Mouse (Mus musculus): ENCODE data around the gene Hspa1b. TPM values are rescaled to one million over a fixed set of nuclear protein-coding genes. Genes with fewer than 3 reads are reported as not detected.
A peak's percentile ranks its signal among the peaks of the same experiment; 100 is the strongest.

Gene Hspa1b
- polyA plus RNA-seq, 1 experiment from 2014 or later = 0.13 TPM

DNA sequence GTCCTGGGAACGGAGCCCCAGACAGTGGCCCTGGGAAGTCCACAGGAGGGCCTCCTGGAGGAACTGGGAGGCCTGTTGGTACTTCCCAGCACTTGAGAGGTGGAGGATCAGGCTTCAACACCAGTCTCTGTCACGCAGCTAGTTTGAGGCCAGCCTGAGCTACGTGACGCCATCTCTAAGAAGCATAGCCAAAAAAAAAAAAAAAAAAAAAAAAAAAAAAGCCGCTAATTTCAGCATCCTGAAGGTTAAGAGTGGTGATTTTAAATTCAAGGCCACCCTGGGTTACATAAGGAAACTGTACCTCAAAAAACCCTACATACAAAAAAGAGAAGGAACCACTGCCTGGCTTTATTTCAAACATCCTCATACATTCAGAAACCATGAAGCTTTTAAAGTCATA lies 34.8 kb downstream of the Hspa1b start:
- ATAC-seq (ENCODE audit: insufficient number of reproducible peaks, low FRiP score) = no peak
- Histone ChIP-seq H3K4me2 (no peak overlapping the region), H3K27me3 (replicated peaks) (no peaks in the 10 kb centered on the region), H3K27ac (ENCODE audit: poor library complexity, severe bottlenecking) (no peak overlapping the region), H3K9ac (no peak overlapping the region), H3K4me1 (replicated peaks) (0 out of 2 replicates have a peak, but pooled peaks cover 4% of the 10 kb centered on the region), H3K4me3 (no peak overlapping the region), H3K9me3 (replicated peaks) (no peaks in the 10 kb centered on the region), H3K36me3 (no peaks in the 10 kb centered on the region)
- 74% methylated on average over 5 of the region's 5 CpGs for WGBS

DNA sequence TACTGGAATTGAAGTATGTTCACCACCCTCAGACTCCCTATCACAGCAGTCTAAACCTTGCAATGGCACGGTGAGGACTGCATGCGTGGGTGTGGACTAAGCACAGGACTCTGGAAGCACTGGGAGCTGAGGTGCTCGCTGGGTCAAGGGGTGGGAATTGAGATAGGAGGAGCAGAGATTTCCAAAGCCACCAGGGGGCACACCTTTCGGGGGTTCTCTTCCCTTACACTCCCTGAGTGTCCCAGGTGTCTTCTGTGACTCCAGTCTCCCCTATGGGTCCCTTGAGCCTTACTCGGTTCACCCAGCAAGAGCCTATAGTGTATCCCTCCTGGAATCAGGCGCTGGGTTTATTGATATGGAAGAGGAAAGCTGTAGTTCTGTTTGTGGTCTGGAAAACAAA lies 36.1 kb downstream of the Hspa1b start:
- H3K36me3 ChIP-seq = no peaks in the 10 kb centered on the region
- no peak for ATAC-seq (ENCODE audit: insufficient number of reproducible peaks, low FRiP score)
- H3K27ac ChIP-seq (ENCODE audit: poor library complexity, severe bottlenecking) = no peak overlapping the region
- no peaks in the 10 kb centered on the region for H3K9me3 ChIP-seq (replicated peaks)
- H3K4me2 ChIP-seq = no peak overlapping the region
- no peak overlapping the region for H3K9ac ChIP-seq
- H3K27me3 ChIP-seq (replicated peaks) = no peaks in the 10 kb centered on the region
- H3K4me1 ChIP-seq (replicated peaks) = no peaks in the 10 kb centered on the region
- 45% methylated on average over 6 of the region's 6 CpGs for WGBS
- H3K4me3 ChIP-seq = no peak overlapping the region

DNA sequence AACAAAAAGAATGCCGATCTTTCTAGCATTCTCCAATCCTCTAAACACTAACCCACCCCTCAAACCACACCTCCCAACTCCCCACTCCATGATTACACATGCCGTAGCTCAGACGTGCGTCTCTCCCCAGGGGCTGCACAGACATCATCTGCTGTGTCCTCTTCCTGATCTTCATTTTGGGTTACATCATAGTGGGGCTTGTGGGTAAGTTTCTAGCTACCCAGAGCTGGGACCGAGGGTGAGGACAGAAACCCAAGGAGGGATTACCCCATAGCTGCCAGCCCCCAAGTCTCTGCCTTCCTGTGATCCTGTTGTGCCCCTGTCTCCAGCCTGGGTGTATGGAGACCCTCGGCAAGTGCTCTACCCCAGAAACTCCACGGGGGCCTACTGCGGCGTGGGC lies 41.9 kb downstream of the Hspa1b start:
- WGBS = 67% methylated on average over 9 of the region's 9 CpGs

DNA sequence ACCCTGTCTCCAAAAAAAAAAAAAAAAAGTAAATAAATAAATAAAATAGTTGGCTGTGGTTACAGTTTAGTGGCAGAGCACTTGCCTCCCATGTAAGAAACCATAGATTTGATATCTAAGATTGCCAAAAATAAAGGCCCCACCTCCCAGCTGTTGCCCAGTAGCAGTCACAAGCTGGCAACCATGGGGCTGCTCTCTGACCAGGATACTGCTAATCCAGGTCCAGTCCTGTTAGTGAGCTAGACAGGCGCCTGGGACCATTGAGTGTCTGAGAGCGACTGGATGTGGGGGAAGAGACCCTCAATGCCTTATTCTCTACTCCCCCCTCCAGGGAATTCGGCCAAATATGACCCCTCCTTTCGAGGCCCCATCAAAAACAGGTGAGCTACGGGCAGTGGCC lies 42.7 kb downstream of the Hspa1b start:
- no peaks in the 10 kb centered on the region for H3K27me3 ChIP-seq (replicated peaks)
- no peaks in the 10 kb centered on the region for H3K9me3 ChIP-seq (replicated peaks)
- no peak overlapping the region for H3K27ac ChIP-seq (ENCODE audit: poor library complexity, severe bottlenecking)
- WGBS = 84% methylated on average over 5 of the region's 5 CpGs
- peaks cover 3% of the 10 kb centered on the region; the same call in 1 of the 2 replicates for H3K4me1 ChIP-seq (replicated peaks)
- ATAC-seq (ENCODE audit: insufficient number of reproducible peaks, low FRiP score) = no peak
- no peak overlapping the region for H3K4me2 ChIP-seq
- H3K4me3 ChIP-seq = no peak overlapping the region
- H3K9ac ChIP-seq = no peak overlapping the region
- H3K36me3 ChIP-seq = peaks cover 28% of the 10 kb centered on the region

More for the DNA sequence above, 41.9 kb downstream of the Hspa1b start:
- H3K27ac ChIP-seq (ENCODE audit: poor library complexity, severe bottlenecking) = no peak overlapping the region
- peaks cover 3% of the 10 kb centered on the region; the same call in 1 of the 2 replicates for H3K4me1 ChIP-seq (replicated peaks)
- no peak for ATAC-seq (ENCODE audit: insufficient number of reproducible peaks, low FRiP score)
- H3K36me3 ChIP-seq = peaks cover 19% of the 10 kb centered on the region
- no peak overlapping the region for H3K4me2 ChIP-seq
- no peaks in the 10 kb centered on the region for H3K9me3 ChIP-seq (replicated peaks)
- no peak overlapping the region for H3K4me3 ChIP-seq
- H3K9ac ChIP-seq = no peak overlapping the region
- no peaks in the 10 kb centered on the region for H3K27me3 ChIP-seq (replicated peaks)

DNA sequence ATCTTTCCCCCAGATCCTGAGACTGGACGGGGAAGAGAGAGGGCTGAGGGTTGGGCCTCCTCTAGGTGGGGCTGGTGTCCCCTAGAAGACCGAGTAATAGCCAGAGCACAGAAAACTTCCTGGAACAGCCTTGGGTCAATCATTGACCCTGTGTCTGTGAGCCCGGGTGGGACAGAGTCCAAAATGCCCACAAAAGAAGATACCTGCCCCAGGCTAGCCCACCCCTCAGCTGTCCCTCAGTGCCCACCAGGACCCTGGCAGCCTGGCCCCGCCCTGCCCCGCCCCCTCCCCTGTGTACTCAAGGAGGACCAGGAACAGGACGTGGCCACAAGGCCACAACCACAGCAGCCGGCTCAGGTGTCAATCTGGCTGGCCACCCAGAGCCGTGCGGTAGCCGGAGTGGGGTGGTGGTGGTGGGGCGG lies 43.6 kb downstream of the Hspa1b start:
- Histone ChIP-seq H3K4me1 (replicated peaks) (peaks cover 3% of the 10 kb centered on the region; the same call in 1 of the 2 replicates), H3K9me3 (replicated peaks) (no peaks in the 10 kb centered on the region), H3K4me2 (peak overlapping the region; percentile 26), H3K36me3 (peaks cover 37% of the 10 kb centered on the region), H3K27ac (ENCODE audit: poor library complexity, severe bottlenecking) (no peak overlapping the region), H3K4me3 (no peak overlapping the region), H3K27me3 (replicated peaks) (no peaks in the 10 kb centered on the region), H3K9ac (peak overlapping the region; percentile 12; the same call in 1 of the 2 replicates)
- 22% methylated on average over 11 of the region's 11 CpGs for WGBS
- ATAC-seq (ENCODE audit: insufficient number of reproducible peaks, low FRiP score) = 0 out of 2 replicates have a peak, but pooled peaks have one; percentile 19

DNA sequence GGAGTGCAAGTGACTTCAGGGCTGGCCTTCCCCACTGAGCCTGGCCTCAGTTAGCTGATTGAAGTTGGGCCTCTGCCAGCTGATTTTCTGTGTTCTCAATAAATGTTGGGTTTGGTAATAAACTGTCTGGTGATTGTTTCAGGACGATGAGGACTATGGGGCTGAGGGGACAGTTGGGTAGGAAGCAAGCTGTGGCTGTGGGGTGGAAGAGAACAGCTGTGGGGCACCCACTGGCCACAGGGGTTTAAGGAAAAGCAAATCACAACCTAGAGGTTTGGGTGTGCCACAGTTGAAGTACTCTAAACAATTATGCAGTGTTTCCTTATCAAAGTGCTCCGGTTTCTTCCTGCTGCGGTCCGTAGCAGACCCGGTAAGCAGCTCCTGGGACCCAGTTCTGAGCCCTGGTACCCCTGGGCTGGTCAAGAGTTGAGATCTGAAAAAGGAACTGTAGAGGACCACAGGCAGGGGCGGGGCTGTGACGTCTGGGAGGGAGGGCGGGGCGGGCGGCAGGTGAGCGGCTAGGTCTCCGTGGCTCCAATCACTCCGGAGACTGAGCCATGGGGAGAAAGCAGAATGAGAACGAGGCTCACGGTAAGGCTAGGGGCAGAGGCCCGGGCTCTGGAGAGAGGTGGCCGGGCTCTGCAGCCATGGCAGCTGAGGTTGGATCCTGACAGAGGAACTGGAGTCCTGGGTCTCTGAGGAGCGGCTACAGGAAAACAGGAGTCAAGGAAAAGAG lies 44.9 kb downstream of the Hspa1b start, which contains the start of gene Slc44a4:
TSS of gene Slc44a4 (plus strand) at position 537 of the 736 bp plus-strand sequence.
- Histone ChIP-seq H3K4me3 (no peak within 1 kb of the TSS), H3K4me1 (replicated peaks) (peaks cover 3% of the 10 kb centered on the region; the same call in 1 of the 2 replicates), H3K4me2 (no peak within 1 kb of the TSS), H3K9ac (no peak within 1 kb of the TSS), H3K9me3 (replicated peaks) (no peaks in the 10 kb centered on the region), H3K27me3 (replicated peaks) (no peaks in the 10 kb centered on the region), H3K27ac (ENCODE audit: poor library complexity, severe bottlenecking) (no peak within 1 kb of the TSS), H3K36me3 (peaks cover 50% of the 10 kb centered on the region)
- WGBS = 33% methylated on average over 18 of the region's 18 CpGs
- no peak for ATAC-seq (ENCODE audit: insufficient number of reproducible peaks, low FRiP score)

DNA sequence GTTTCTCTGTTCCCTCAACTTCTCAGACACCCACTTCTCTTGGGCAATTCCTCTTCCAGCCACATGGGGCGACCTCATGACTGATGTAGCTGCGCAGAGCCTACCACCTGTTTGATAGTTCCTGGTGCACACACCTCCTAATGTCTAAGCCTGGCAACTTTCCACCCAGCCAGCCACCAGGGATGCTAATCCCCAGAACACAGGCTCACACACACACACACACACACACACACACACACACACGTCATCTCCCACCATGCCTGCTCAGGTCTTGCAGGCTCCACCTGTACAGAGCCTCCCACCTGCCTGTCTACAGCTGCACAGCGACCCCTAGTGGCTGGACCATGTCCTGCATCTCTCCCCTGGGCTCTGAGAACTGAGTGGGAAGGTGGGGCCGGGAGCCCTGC lies 47.1 kb downstream of the Hspa1b start:
- H3K4me1 ChIP-seq (replicated peaks) = peaks cover 3% of the 10 kb centered on the region; the same call in 1 of the 2 replicates
- no peaks in the 10 kb centered on the region for H3K27me3 ChIP-seq (replicated peaks)
- peak; percentile 48; the same call in 1 of the 2 replicates for ATAC-seq (ENCODE audit: insufficient number of reproducible peaks, low FRiP score)
- H3K27ac ChIP-seq (ENCODE audit: poor library complexity, severe bottlenecking) = no peak overlapping the region
- H3K4me3 ChIP-seq = no peak overlapping the region
- peaks cover 71% of the 10 kb centered on the region for H3K36me3 ChIP-seq
- no peak overlapping the region for H3K9ac ChIP-seq
- no peaks in the 10 kb centered on the region for H3K9me3 ChIP-seq (replicated peaks)
- WGBS = 54% methylated on average over 5 of the region's 5 CpGs
- no peak overlapping the region for H3K4me2 ChIP-seq

DNA sequence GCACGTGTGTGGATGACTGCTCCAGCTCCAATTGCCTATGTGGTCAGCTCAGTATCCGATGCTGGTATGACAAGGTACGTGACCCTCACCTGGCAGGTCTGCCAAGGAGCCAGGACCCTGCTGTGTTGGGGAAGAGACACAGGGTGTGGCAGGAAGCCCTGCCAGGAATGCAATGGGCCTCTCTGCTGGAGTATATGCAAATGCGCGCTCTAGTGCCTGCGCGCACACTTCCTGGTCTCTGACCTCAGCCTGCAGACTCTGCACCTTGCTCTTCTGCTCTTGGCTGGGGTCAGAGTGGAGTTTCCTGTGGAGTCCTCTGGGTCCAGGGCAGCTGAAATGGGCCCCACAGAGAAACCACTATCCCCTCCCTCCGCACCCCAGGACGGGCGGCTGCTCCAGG lies 48.1 kb downstream of the Hspa1b start:
- Histone ChIP-seq H3K4me2 (no peak overlapping the region), H3K4me3 (no peak overlapping the region), H3K4me1 (replicated peaks) (peaks cover 3% of the 10 kb centered on the region; the same call in 1 of the 2 replicates), H3K27me3 (replicated peaks) (no peaks in the 10 kb centered on the region), H3K36me3 (peaks cover 81% of the 10 kb centered on the region), H3K9ac (no peak overlapping the region), H3K9me3 (replicated peaks) (no peaks in the 10 kb centered on the region), H3K27ac (ENCODE audit: poor library complexity, severe bottlenecking) (no peak overlapping the region)
- no peak for ATAC-seq (ENCODE audit: insufficient number of reproducible peaks, low FRiP score)
- WGBS = 85% methylated on average over 10 of the region's 10 CpGs

Other genes with a start within 250 kb of the Hspa1b start
- gene C4b, start 215.4 kb downstream of the Hspa1b start, polyA plus RNA-seq (2016; fragmentation: Nextera tagmentation; extraction: Ambion mirVana) = 0.15 TPM in 1 of 2 replicates, not detected in the other
- 0.15 TPM in 1 of 2 replicates, not detected in the other for gene Cyp21a1, start 154.7 kb downstream of the Hspa1b start, polyA plus RNA-seq (2016; fragmentation: Nextera tagmentation; extraction: Ambion mirVana)
- gene Stk19, start 122.3 kb downstream of the Hspa1b start, polyA plus RNA-seq (2016; fragmentation: Nextera tagmentation; extraction: Ambion mirVana) = 18.2 and 19.6 TPM in 2 replicates
- 37.2 and 39.9 TPM in 2 replicates for gene Dxo, start 122.2 kb downstream of the Hspa1b start, polyA plus RNA-seq (2016; fragmentation: Nextera tagmentation; extraction: Ambion mirVana)
- 35.3 and 39.5 TPM in 2 replicates for gene Skiv2l, start 109.0 kb downstream of the Hspa1b start, polyA plus RNA-seq (2016; fragmentation: Nextera tagmentation; extraction: Ambion mirVana)
- 73.7 and 81.3 TPM in 2 replicates for gene Nelfe, start 108.8 kb downstream of the Hspa1b start, polyA plus RNA-seq (2016; fragmentation: Nextera tagmentation; extraction: Ambion mirVana)
- 1.1 and 2.2 TPM in 2 replicates for gene Cfb, start 96.7 kb downstream of the Hspa1b start, polyA plus RNA-seq (2016; fragmentation: Nextera tagmentation; extraction: Ambion mirVana)
- 2.6 and 2.8 TPM in 2 replicates for gene Zbtb12, start 79.8 kb downstream of the Hspa1b start, polyA plus RNA-seq (2016; fragmentation: Nextera tagmentation; extraction: Ambion mirVana)
- gene Gm20547, start 77.2 kb downstream of the Hspa1b start, polyA plus RNA-seq (2016; fragmentation: Nextera tagmentation; extraction: Ambion mirVana) = not detected in 2 replicates
- 0.24 and 0.35 TPM in 2 replicates for gene C2, start 61.0 kb downstream of the Hspa1b start, polyA plus RNA-seq (2016; fragmentation: Nextera tagmentation; extraction: Ambion mirVana)
- 49.1 and 51.6 TPM in 2 replicates for gene Ehmt2, start 60.8 kb downstream of the Hspa1b start, polyA plus RNA-seq (2016; fragmentation: Nextera tagmentation; extraction: Ambion mirVana)
- 0.08 TPM in 1 of 2 replicates, not detected in the other for gene Slc44a4, start 44.8 kb downstream of the Hspa1b start, polyA plus RNA-seq (2016; fragmentation: Nextera tagmentation; extraction: Ambion mirVana)
- 20.8 and 21.5 TPM in 2 replicates for gene Neu1, start 28.0 kb downstream of the Hspa1b start, polyA plus RNA-seq (2016; fragmentation: Nextera tagmentation; extraction: Ambion mirVana)
- not detected in 2 replicates for gene Gm20481, start 10.7 kb upstream of the Hspa1b start, polyA plus RNA-seq (2016; fragmentation: Nextera tagmentation; extraction: Ambion mirVana)
- gene Hspa1a, start 12.9 kb upstream of the Hspa1b start, polyA plus RNA-seq (2016; fragmentation: Nextera tagmentation; extraction: Ambion mirVana) = 6.2 and 6.4 TPM in 2 replicates
- 2.9 and 3.1 TPM in 2 replicates for gene Hspa1l, start 13.5 kb upstream of the Hspa1b start, polyA plus RNA-seq (2016; fragmentation: Nextera tagmentation; extraction: Ambion mirVana)
- 143 and 145 TPM in 2 replicates for gene Lsm2, start 22.6 kb upstream of the Hspa1b start, polyA plus RNA-seq (2016; fragmentation: Nextera tagmentation; extraction: Ambion mirVana)
- 82.6 TPM in 2 replicates for gene Vars, start 41.7 kb upstream of the Hspa1b start, polyA plus RNA-seq (2016; fragmentation: Nextera tagmentation; extraction: Ambion mirVana)
- 0.32 and 0.37 TPM in 2 replicates for gene Vwa7, start 57.3 kb upstream of the Hspa1b start, polyA plus RNA-seq (2016; fragmentation: Nextera tagmentation; extraction: Ambion mirVana)
- gene Sapcd1, start 68.8 kb upstream of the Hspa1b start, polyA plus RNA-seq (2016; fragmentation: Nextera tagmentation; extraction: Ambion mirVana) = 2.4 and 2.6 TPM in 2 replicates
- gene Msh5, start 87.5 kb upstream of the Hspa1b start, polyA plus RNA-seq (2016; fragmentation: Nextera tagmentation; extraction: Ambion mirVana) = 3.5 and 4.9 TPM in 2 replicates
- 349 and 354 TPM in 2 replicates for gene Clic1, start 90.7 kb upstream of the Hspa1b start, polyA plus RNA-seq (2016; fragmentation: Nextera tagmentation; extraction: Ambion mirVana)
- 192 and 205 TPM in 2 replicates for gene Ddah2, start 99.8 kb upstream of the Hspa1b start, polyA plus RNA-seq (2016; fragmentation: Nextera tagmentation; extraction: Ambion mirVana)
- 0.27 TPM in 1 of 2 replicates, not detected in the other for gene Ly6g6c, start 106.2 kb upstream of the Hspa1b start, polyA plus RNA-seq (2016; fragmentation: Nextera tagmentation; extraction: Ambion mirVana)
- gene Mpig6b, start 106.9 kb upstream of the Hspa1b start, polyA plus RNA-seq (2016; fragmentation: Nextera tagmentation; extraction: Ambion mirVana) = 1.2 and 2.0 TPM in 2 replicates
- gene Ly6g6e, start 117.7 kb upstream of the Hspa1b start, polyA plus RNA-seq (2016; fragmentation: Nextera tagmentation; extraction: Ambion mirVana) = 0.24 and 0.40 TPM in 2 replicates
- 1.8 and 2.2 TPM in 2 replicates for gene Ly6g6d, start 118.8 kb upstream of the Hspa1b start, polyA plus RNA-seq (2016; fragmentation: Nextera tagmentation; extraction: Ambion mirVana)
- 1.1 and 1.5 TPM in 2 replicates for gene Ly6g6f, start 126.4 kb upstream of the Hspa1b start, polyA plus RNA-seq (2016; fragmentation: Nextera tagmentation; extraction: Ambion mirVana)
- gene Abhd16a, start 130.0 kb upstream of the Hspa1b start, polyA plus RNA-seq (2016; fragmentation: Nextera tagmentation; extraction: Ambion mirVana) = 58.9 and 65.1 TPM in 2 replicates
- gene Ly6g5c, start 149.0 kb upstream of the Hspa1b start, polyA plus RNA-seq (2016; fragmentation: Nextera tagmentation; extraction: Ambion mirVana) = not detected in 2 replicates
- gene Ly6g5b, start 156.2 kb upstream of the Hspa1b start, polyA plus RNA-seq (2016; fragmentation: Nextera tagmentation; extraction: Ambion mirVana) = 0.32 and 0.38 TPM in 2 replicates
- 11.1 and 15.1 TPM in 2 replicates for gene Gpank1, start 162.2 kb upstream of the Hspa1b start, polyA plus RNA-seq (2016; fragmentation: Nextera tagmentation; extraction: Ambion mirVana)
- gene Csnk2b, start 162.8 kb upstream of the Hspa1b start, polyA plus RNA-seq (2016; fragmentation: Nextera tagmentation; extraction: Ambion mirVana) = 190 and 207 TPM in 2 replicates
- gene D17H6S53E, start 167.1 kb upstream of the Hspa1b start, polyA plus RNA-seq (2016; fragmentation: Nextera tagmentation; extraction: Ambion mirVana) = 8.6 and 8.7 TPM in 2 replicates
- 1.3 and 8.3 TPM in 2 replicates for gene Apom, start 172.8 kb upstream of the Hspa1b start, polyA plus RNA-seq (2016; fragmentation: Nextera tagmentation; extraction: Ambion mirVana)
- 56.1 and 61.6 TPM in 2 replicates for gene Bag6, start 175.9 kb upstream of the Hspa1b start, polyA plus RNA-seq (2016; fragmentation: Nextera tagmentation; extraction: Ambion mirVana)
- gene Prrc2a, start 205.7 kb upstream of the Hspa1b start, polyA plus RNA-seq (2016; fragmentation: Nextera tagmentation; extraction: Ambion mirVana) = 132 and 148 TPM in 2 replicates
- gene Aif1, start 216.8 kb upstream of the Hspa1b start, polyA plus RNA-seq (2016; fragmentation: Nextera tagmentation; extraction: Ambion mirVana) = 4.3 and 4.4 TPM in 2 replicates
- 3.3 and 5.2 TPM in 2 replicates for gene Lst1, start 229.2 kb upstream of the Hspa1b start, polyA plus RNA-seq (2016; fragmentation: Nextera tagmentation; extraction: Ambion mirVana)
- gene Ltb, start 235.2 kb upstream of the Hspa1b start, polyA plus RNA-seq (2016; fragmentation: Nextera tagmentation; extraction: Ambion mirVana) = 0.14 and 0.31 TPM in 2 replicates
- gene Tnf, start 242.8 kb upstream of the Hspa1b start, polyA plus RNA-seq (2016; fragmentation: Nextera tagmentation; extraction: Ambion mirVana) = 0.12 TPM in 1 of 2 replicates, not detected in the other
- gene Lta, start 246.1 kb upstream of the Hspa1b start, polyA plus RNA-seq (2016; fragmentation: Nextera tagmentation; extraction: Ambion mirVana) = not detected in 2 replicates